Mouse (Mus musculus) cerebellum, adult 11 months (tissue): ENCODE measurements at regions not wholly inside any gene's neighbourhood (a gene's known extent, or its start where the extent isn't known, plus 50 kb on each side); places are given as distances from the start of the nearest gene placed in this dataset.

Experiments used
- DNase-seq: peaks from one replicate; pipeline ENCODE4 v3.0.0; 2022

DNA sequence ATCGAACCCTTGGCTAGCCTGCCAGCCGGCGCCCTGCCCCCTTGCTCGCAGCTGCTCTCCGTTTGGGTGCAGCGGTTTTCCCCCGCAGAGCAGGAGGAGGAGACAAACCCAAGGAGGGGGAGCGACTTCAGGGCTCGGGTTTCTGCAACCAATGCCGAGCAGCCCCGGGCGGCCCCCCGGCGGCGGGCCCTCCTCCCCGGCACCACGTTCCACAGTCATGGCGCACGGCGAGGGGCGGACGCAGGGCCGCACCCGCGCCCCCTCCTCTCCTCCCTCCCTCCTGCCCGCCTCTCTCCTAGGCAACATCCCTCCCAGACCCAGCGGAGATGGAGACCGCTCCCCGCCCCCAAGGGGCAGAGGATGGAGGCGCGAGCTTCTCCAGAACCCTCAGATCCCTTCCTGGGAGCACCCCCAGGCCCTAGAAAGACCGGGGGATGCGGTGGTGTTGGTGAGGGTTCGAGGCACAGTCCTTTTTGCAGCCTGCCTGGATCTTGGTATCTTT lies 129.4 kb upstream of the Ubr2 start:
- peak; percentile 49 for DNase-seq

DNA sequence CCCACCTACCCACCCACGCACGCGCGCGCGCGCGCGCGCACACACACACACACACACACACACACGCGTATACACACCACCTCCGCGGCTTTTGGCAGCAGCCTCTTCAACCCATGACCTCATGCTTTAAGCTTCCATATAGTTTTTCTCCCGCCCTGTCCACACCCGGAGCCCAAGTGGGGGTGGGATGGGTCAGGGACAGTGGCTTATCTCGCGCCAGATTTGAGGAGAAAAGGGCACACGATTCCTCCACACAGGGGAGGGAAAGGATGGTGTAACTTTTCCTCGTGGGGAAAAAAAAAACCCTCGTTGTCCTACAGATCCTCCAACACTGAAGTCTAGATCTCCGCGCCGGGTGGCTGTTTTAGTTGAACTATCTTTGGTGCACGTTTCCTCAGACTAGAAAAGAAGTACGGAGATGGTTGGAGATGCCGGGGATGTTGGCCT lies 128.8 kb upstream of the Ubr2 start:
- DNase-seq, result no peak

- no peak for DNase-seq
These were observed 127.8 kb upstream of the Ubr2 start for GRCm38 (mm10) chr17:47138174-47138573.

GRCm38 (mm10) chr17:47135391-47135790 lies 125.0 kb upstream of the Ubr2 start:
- DNase-seq, result no peak

- no peak for DNase-seq
These were observed 123.4 kb upstream of the Ubr2 start for GRCm38 (mm10) chr17:47133785-47134184.

- DNase-seq, result no peak
These were observed 117.2 kb upstream of the Ubr2 start for GRCm38 (mm10) chr17:47127571-47127970.

DNA sequence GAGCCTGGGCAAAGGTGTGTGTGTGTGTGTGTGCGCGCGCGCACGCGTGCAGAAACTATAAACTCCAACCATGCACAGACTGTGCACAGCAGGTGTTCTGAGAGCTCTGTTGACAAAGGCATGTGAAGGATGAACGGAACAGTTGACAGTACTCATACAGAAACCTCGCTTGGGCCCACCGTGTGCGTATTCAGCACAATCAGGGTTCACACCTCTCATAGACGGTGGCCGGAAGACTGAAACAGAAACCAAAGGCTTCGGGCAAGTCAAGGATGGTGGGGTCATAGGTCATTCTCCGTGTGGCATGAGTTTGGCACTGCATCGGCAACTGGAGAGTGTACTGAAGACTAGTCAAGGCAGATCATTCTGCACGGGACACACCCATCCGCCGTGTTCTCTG lies 113.2 kb upstream of the Ubr2 start:
- no peak for DNase-seq

DNA sequence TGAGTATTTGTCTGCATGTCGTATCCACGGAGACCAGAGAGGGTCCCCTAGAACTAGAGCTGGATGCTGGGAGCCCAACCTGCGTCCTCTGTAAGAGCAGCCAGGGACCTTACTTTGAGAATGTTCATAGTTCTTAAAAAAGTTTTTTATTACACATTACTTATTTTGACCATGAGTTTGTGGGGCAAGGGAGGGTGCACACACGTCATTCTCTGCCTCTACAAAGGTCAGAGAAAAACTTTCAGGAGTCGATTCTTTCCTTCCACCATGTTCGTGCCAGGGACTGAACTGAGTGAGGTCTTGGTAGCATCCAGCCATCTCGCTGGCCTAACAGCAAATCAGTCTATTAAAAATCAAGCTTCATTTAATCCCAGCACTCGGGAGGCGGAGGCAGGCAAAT lies 111.9 kb upstream of the Ubr2 start:
- no peak for DNase-seq

DNA sequence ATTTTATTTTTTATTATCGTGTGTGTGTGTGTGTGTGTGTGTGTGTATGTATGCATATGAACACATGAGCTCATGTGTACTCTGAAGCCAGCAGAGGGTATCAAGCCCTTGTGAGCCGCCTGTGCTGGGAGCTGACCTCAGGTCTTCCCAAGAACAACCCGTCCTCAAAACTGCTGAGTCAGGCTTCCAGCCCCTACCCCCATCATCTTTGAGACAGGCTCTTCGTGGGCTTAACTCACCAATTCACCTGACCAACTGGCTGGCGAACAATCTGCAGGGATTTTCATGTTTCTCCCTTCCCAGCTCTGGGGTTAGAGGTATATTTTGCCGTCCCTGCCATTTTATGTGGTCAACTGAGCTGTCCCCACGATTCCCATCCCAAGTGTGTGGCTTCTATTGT lies 107.7 kb upstream of the Ubr2 start:
- no peak for DNase-seq

DNA sequence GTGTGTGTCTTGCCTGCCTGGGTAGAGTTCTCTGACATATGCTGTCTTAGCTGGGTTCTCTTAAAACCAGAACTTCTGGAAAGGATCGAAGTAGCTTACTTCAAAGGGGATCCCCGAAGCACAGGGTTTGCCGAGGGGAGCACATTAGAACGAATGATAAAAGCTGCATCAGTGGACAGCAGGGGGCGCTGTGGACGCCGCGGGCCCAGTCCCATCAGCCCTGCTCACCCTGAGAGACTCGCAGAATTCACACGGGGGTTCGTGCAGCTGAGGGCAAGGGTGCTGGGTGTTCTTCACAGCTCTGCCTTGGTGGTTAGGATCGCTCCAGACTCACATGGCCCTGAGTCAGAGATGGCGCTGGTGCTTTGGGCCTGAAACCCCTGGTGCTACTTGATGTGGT lies 105.4 kb upstream of the Ubr2 start:
- no peak for DNase-seq

GRCm38 (mm10) chr17:47115141-47115540 lies 104.8 kb upstream of the Ubr2 start:
- DNase-seq, result no peak

DNA sequence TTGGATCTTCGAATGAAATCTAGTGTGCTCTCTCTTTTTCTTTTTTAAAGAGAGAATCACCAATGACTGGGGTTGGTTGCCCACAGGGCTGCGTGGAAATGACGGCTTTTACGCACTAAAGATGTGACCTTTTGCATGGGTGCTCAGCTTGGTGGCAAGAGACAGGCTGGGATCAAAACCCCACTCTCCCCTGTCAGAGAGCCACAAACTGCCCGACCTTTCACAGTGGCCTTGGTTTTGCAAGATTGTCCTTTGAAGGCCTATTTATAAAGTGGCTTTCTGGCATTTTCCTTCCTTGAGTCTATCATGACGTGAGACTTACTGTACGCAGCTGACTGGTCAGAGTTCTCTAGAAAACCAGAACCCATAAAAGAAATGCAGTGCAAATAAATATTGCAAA lies 104.4 kb upstream of the Ubr2 start:
- DNase-seq, result no peak

- no peak for DNase-seq
These were observed 102.3 kb upstream of the Ubr2 start for GRCm38 (mm10) chr17:47112556-47113225.

DNA sequence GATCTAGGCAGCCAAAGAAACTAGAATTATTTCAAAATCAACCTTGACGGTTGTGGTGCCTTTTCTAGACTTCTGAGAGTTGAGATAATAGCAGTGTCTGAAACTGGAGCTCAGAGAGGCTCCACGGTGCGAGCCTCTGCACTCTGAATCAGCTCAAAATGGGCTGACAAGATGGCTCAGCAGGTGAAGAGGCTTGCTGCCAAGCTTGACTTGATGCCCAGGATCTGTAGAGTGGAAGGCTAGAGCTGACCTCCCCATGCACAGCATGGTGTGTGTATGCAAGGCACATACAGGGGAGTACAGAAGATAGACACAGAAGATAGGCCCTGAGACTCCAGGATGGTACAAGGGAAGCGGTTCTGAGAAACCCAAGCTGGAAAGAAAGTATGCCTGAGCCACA lies 100.5 kb upstream of the Ubr2 start:
- DNase-seq, result no peak

DNA sequence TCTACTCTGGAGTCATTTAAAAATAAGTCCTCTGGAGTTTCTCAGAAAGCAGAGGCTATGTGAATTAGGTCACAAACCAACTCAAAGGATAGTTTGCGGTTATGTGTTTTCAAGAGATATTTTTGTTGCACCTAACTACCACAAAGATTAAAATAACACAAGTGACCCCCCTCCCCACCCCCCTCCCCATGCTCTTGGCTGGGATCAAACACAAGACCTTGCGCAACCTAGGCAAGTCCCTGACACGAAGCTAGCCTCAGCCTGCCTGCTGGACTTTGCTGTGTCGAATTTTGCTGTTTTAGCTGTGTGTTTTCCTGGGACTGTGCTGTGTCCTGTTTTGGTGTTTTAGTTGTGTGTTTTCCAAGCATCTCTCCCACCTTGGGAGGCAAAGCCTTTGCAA lies 94.0 kb upstream of the Ubr2 start:
- DNase-seq, result no peak

GRCm38 (mm10) chr17:47095191-47095590 lies 84.8 kb upstream of the Ubr2 start:
- no peak for DNase-seq

DNA sequence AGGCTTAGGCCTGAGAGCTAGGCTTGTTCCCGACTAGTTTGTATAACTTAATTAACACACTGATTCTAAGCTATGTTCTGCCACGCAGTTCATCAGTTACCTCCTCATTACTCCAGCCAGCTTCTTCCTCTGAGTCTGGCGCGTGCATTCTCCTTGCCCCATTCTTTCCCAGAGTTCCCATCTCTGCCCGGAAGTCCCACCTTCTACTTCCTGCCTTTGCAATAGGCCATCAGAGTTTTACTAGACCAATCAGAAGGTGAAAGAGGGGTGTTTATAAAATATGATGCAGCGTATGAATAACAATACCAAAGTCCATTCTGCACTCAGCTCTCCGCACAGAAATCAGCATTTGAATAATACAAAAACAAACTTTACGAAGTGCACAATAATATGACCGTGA lies 81.7 kb upstream of the Ubr2 start:
- DNase-seq, result no peak

DNA sequence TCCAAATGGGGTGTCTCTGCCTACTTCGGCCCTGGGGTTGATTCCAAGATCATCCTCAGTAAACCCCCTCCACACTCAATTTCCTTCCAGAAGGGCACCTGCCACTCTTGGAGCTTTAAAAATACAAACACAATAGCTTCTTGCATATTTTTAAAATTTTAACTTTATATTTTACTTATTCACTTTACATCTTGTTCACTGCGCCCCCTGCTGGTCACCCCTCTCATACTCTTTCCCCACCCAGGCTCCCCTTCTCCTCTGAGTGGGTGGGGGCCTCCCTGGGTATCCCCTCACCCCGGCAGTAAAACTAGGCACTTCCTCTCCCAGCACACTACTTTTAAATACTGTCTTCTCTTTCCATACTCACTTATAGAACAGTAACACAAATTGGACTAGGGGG lies 79.4 kb upstream of the Ubr2 start:
- DNase-seq, result no peak

GRCm38 (mm10) chr17:47069206-47069605 lies 58.9 kb upstream of the Ubr2 start:
- DNase-seq, result no peak

- DNase-seq, result no peak
These were observed 55.0 kb upstream of the Ubr2 start for GRCm38 (mm10) chr17:47065307-47065901.

- DNase-seq, result no peak
These were observed 54.4 kb upstream of the Ubr2 start for GRCm38 (mm10) chr17:47064592-47065306.

DNA sequence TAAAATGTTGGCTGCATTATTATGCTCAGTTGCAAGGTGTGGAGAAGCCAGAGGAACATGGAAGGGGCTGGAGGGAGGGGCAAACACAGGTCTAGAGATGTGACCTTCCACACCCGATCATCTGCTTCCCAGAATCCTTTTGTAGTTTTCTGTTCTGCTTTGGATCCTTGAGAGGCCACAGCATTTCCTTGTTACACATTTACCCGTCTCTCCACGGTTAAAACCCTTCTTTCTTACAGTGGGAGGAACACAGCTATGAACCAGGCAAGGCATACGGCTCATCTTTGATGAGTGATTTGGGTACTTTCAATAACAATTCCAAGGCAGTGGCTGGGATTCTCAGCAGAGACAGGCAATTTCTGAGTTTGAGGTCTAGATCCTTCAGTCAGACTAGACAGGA lies 53.6 kb upstream of the Ubr2 start:
- DNase-seq, result no peak

DNA sequence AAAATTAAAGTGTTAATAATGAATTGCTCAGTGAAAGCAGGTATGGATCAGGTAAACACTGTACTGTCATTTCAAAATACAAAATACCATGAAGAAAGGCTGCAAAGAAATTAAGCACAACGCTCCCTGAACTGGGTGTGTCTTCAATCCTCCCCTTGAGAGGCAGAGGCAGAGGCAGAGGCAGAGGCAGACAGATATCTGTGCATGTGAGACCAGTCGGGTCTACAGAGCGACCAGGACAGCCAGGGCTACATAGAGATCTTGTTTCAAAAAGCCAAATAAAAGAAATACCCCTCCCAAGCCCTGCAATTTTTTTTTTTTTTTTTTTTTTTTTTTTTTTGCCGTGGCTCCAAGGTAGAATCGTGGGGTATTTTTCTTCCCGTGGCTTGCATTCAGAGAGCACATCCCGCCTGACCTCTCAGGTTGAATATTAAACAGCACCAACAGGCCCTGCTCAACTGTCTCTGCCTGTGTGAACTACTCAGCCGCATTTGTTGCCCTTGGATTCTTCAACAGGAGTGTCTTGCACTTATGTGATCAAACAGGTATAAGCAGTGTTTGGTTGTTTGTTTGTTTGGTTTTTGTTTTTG lies 50.8 kb upstream of the Ubr2 start:
- no peak for DNase-seq
